25 mouse cellular contexts compared by ENCODE assay signal in the genomic region with DNA sequence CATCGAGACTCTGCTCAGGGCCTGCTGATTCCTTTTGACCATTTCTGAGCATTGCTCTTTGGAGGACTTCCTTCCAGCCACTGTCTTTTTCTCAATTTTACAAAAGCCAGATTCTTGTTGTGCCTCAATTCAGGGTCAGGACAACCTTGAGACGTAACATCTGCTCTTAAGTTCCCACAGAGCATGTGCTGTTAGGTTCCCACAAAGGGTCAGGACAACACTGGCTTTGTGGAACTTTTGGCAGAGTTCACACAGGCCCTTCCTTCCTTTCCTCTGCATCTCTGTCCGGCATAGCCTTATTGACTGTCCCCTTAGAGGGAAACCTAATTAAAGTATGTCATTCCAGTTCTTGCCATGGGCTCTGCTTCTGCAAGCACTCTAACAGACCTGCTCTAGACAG. TPM values are rescaled to one million over a fixed set of nuclear protein-coding genes. Genes with fewer than 3 reads are reported as not detected.
DNase-seq lines count a peak whose midpoint lies in the region; ATAC-seq and TF ChIP-seq lines count a peak whose summit lies in the region.
"Had no signal": no experiment of that assay in that cellular context is flagged by ENCODE, and none has a peak within 500 bp of the region (broad histone marks: within the 10 kb centered on the region; RNA-seq: fewer than 3 reads in every experiment).

No protein-coding gene starts in this region.

- no peak overlapping the region for H3K4me3 ChIP-seq in heart, embryonic 15.5 days
- no peak overlapping the region for H3K4me3 ChIP-seq in kidney, adult 2 months (ENCODE audit: insufficient read depth, low read depth, low read length)
- H3K4me3 ChIP-seq in kidney, embryonic 14.5 days (ENCODE audit: low read length), result no peak overlapping the region
- no peak overlapping the region for H3K4me3 ChIP-seq in kidney, embryonic 15.5 days (replicated peaks)
- H3K4me3 ChIP-seq: embryonic facial prominence, embryonic 15.5 days; erythroblast, embryonic 14.5 days; forebrain, embryonic 10.5 days; heart, embryonic 10.5 days had no signal

- TF ChIP-seq POLR2A in kidney, adult 2 months (IDR thresholded peaks at IDR 0.05; ENCODE audit: low read depth, low read length), result no peak

- H3K4me1 ChIP-seq in heart, embryonic 15.5 days (replicated peaks), result no peaks in the 10 kb centered on the region
- no peaks in the 10 kb centered on the region for H3K4me1 ChIP-seq in kidney, adult 2 months (ENCODE audit: control insufficient read depth, insufficient read depth, low read length)
- H3K4me1 ChIP-seq in kidney, embryonic 14.5 days (ENCODE audit: control insufficient read depth, insufficient read depth, low read length), result no peaks in the 10 kb centered on the region
- H3K4me1 ChIP-seq in kidney, embryonic 15.5 days, result no peaks in the 10 kb centered on the region; the same call in 1 of the 2 replicates
- H3K4me1 ChIP-seq: embryonic facial prominence, embryonic 15.5 days; heart, embryonic 10.5 days had no signal

- no peak overlapping the region for H3K9ac ChIP-seq in heart, embryonic 15.5 days
- no peak overlapping the region for H3K9ac ChIP-seq in kidney, embryonic 14.5 days (ENCODE audit: low read depth, low read length)
- H3K9ac ChIP-seq in kidney, embryonic 15.5 days, result no peak overlapping the region
- H3K9ac ChIP-seq: embryonic facial prominence, embryonic 15.5 days had no signal

- no peaks in the 10 kb centered on the region for H3K9me3 ChIP-seq in heart, embryonic 15.5 days (replicated peaks)
- H3K9me3 ChIP-seq in kidney, embryonic 14.5 days (ENCODE audit: control insufficient read depth, low read length), result no peaks in the 10 kb centered on the region
- H3K9me3 ChIP-seq in kidney, embryonic 15.5 days (replicated peaks), result no peaks in the 10 kb centered on the region
- H3K9me3 ChIP-seq: embryonic facial prominence, embryonic 15.5 days; forebrain, embryonic 10.5 days; G1E; heart, embryonic 10.5 days had no signal

- no peak for DNase-seq in heart, adult 11 months
- DNase-seq in kidney, adult 2 months, result peak; percentile 41
- peak; percentile 55 for DNase-seq in kidney, postnatal 14 days
- no peak for DNase-seq in right cerebral cortex, postnatal 4 days
- DNase-seq: adrenal gland, adult 8-10 months; adrenal gland, postnatal 36 days; B cell, adult 2 months; cerebellum, adult 2 months; cerebellum, postnatal 14 days; embryo, embryonic 11 days; gastrocnemius, postnatal 36 days; heart, adult 18-20 months; heart, postnatal 36 days had no signal

- H3K27ac ChIP-seq in heart, embryonic 15.5 days, result no peak overlapping the region
- H3K27ac ChIP-seq in kidney, adult 2 months (ENCODE audit: insufficient read depth, low read depth, low read length), result no peak overlapping the region
- H3K27ac ChIP-seq in kidney, embryonic 14.5 days (ENCODE audit: low read depth, low read length), result no peak overlapping the region
- H3K27ac ChIP-seq in kidney, embryonic 15.5 days, result peak overlapping the region; percentile 51; the same call in 1 of the 2 replicates
- H3K27ac ChIP-seq: embryonic facial prominence, embryonic 15.5 days; forebrain, embryonic 10.5 days; heart, embryonic 10.5 days had no signal

- H3K27me3 ChIP-seq in heart, embryonic 15.5 days, result no peaks in the 10 kb centered on the region
- H3K27me3 ChIP-seq in kidney, adult 2 months (replicated peaks; ENCODE audit: control insufficient read depth, insufficient read depth, low read length), result no peaks in the 10 kb centered on the region
- H3K27me3 ChIP-seq in kidney, embryonic 14.5 days (ENCODE audit: control insufficient read depth, insufficient read depth, low read length), result no peaks in the 10 kb centered on the region
- H3K27me3 ChIP-seq in kidney, embryonic 15.5 days, result no peaks in the 10 kb centered on the region
- H3K27me3 ChIP-seq: embryonic facial prominence, embryonic 15.5 days had no signal

- no peak overlapping the region for H3K4me2 ChIP-seq in heart, embryonic 15.5 days
- H3K4me2 ChIP-seq in kidney, embryonic 14.5 days (replicated peaks; ENCODE audit: low read depth, low read length), result no peak overlapping the region
- no peak overlapping the region for H3K4me2 ChIP-seq in kidney, embryonic 15.5 days
- H3K4me2 ChIP-seq: embryonic facial prominence, embryonic 15.5 days had no signal

- 63% methylated on average over 3 of the region's 3 CpGs for whole genome bisulfite sequencing in heart, embryonic 15.5 days
- WGBS in kidney, adult 2 months, result 70% methylated on average over 3 of the region's 3 CpGs
- 72% methylated on average over 3 of the region's 3 CpGs for WGBS in kidney, embryonic 14.5 days
- 65% methylated on average over 3 of the region's 3 CpGs for WGBS in kidney, embryonic 15.5 days

- no peak for TF ChIP-seq CTCF in kidney, adult 2 months (conservative IDR thresholded peaks at IDR 0.05; ENCODE audit: insufficient read depth, insufficient read length, low read depth, low read length)

- ATAC-seq in heart, embryonic 15.5 days (replicated peaks; ENCODE audit: insufficient number of reproducible peaks, insufficient read depth, low FRiP score, low read depth), result 0 out of 2 replicates have a peak, but pooled peaks have one; percentile 47
- no peak for ATAC-seq in kidney, embryonic 14.5 days (ENCODE audit: low FRiP score, low TSS enrichment)
- ATAC-seq in kidney, embryonic 15.5 days (replicated peaks; ENCODE audit: low FRiP score), result 0 out of 2 replicates have a peak, but pooled peaks have one; percentile 62
- ATAC-seq: CD4-positive, CD25-positive, alpha-beta regulatory T cell, adult 4 months; forebrain, embryonic 14.5 days had no signal

- no peaks in the 10 kb centered on the region for H3K36me3 ChIP-seq in heart, embryonic 15.5 days
- no peaks in the 10 kb centered on the region for H3K36me3 ChIP-seq in kidney, adult 2 months (ENCODE audit: control insufficient read depth, insufficient read depth, low read length)
- H3K36me3 ChIP-seq in kidney, embryonic 14.5 days (ENCODE audit: control insufficient read depth, insufficient read depth, low read length), result no peaks in the 10 kb centered on the region
- no peaks in the 10 kb centered on the region for H3K36me3 ChIP-seq in kidney, embryonic 15.5 days
- H3K36me3 ChIP-seq: embryonic facial prominence, embryonic 15.5 days; forebrain, embryonic 10.5 days; G1E; heart, embryonic 10.5 days had no signal

RNA-seq across cellular contexts. Expression of a gene that starts 18.6 kb away (rescaled TPM):
- polyA plus RNA-seq in heart, embryonic 15.5 days (2015; fragmentation: Nextera tagmentation; extraction: Ambion mirVana), result 0.10 and 0.43 TPM in 2 replicates
- polyA plus RNA-seq in kidney, adult 2 months (2012; rRNA removed), result 0.59 and 0.62 TPM in 2 replicates
- 0.50 and 0.76 TPM in 2 replicates for polyA plus RNA-seq in kidney, embryonic 14.5 days (2014; fragmentation: Nextera tagmentation; extraction: Ambion mirVana)
- 0.55 and 0.64 TPM in 2 replicates for polyA plus RNA-seq in kidney, embryonic 15.5 days (2015; fragmentation: Nextera tagmentation; extraction: Ambion mirVana)
- polyA plus RNA-seq: CD4-positive, CD25-positive, alpha-beta regulatory T cell, adult 4 months; embryonic facial prominence, embryonic 11.5 days; erythroblast, embryonic 14.5 days; G1E; heart, embryonic 14.5 days had no signal

Comparison
In these comparisons a context has a peak if more than half of its experiments do, and no peak if none do; other contexts are left out.
1. DNase-seq: peak in kidney, adult 2 months (single experiment) and kidney, postnatal 14 days (single experiment); none in heart, adult 11 months (single experiment) and right cerebral cortex, postnatal 4 days (single experiment).